ENCODE assay signal across 23 mouse cellular contexts in the genomic region with DNA sequence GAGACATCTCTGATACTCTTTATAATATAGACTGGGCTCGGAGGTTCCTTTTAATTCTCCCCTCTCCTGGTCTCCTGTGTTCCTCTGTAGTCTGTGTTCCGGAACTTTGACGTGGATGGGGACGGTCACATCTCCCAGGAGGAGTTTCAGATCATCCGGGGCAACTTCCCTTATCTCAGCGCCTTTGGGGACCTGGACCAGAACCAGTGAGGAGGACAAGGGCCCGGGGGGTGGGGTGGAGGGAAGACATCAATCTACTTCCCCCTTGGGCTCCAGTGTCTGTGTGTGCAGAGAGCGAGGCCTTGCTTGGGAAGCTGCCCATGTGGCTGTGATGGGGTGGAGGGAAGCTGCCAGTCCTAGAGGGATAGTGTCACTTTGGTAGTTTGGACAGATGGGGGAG. TPM values are rescaled to one million over a fixed set of nuclear protein-coding genes. Genes with fewer than 3 reads are reported as not detected.
A peak's percentile ranks its signal among the peaks of the same experiment; 100 is the strongest.
DNase-seq lines count a peak whose midpoint lies in the region; ATAC-seq and TF ChIP-seq lines count a peak whose summit lies in the region.
"Had no signal": no experiment of that assay in that cellular context is flagged by ENCODE, and none has a peak within 500 bp of the region (broad histone marks: within the 10 kb centered on the region; RNA-seq: fewer than 3 reads in every experiment).

No protein-coding gene starts in this region.

- peak; percentile 98 for DNase-seq in heart, adult 11 months
- no peak for DNase-seq in heart, adult 2 months
- peak; percentile 37 for DNase-seq in liver, adult 2 months (ENCODE audit: extremely low read depth, low read depth, low spot score)
- DNase-seq in liver, embryonic 11.5 days (ENCODE audit: low spot score): no peak
- DNase-seq in ES-E14 (ENCODE audit: low read depth, low spot score): no peak
- DNase-seq in layer of hippocampus, adult 11-12 months (ENCODE audit: low spot score): no peak
- DNase-seq: adrenal gland, postnatal 36 days; cerebellum, adult 9-10 months; heart, postnatal 36 days; layer of hippocampus, adult 9-11 months had no signal

- H3K4me3 ChIP-seq in heart, adult 2 months: no peak overlapping the region
- no peak overlapping the region for H3K4me3 ChIP-seq in liver, adult 2 months (ENCODE audit: insufficient read depth, low read depth, low read length)
- H3K4me3 ChIP-seq in liver, embryonic 11.5 days (ENCODE audit: low read depth, low read length): no peak overlapping the region
- peak overlapping the region; percentile 45 to 54; a peak in 3 of 4 replicates for H3K4me3 ChIP-seq in ES-E14 (ENCODE audit: insufficient read depth in 1 of 2, low read depth in 1 of 2, low read length in 2 of 2, poor library complexity in 1 of 2, severe bottlenecking in 1 of 2)
- H3K4me3 ChIP-seq: embryonic facial prominence, embryonic 13.5 days; heart, embryonic 13.5 days; left cerebral cortex, adult 2 months; limb, embryonic 10.5 days; midbrain, embryonic 13.5 days; neural tube, embryonic 13.5 days had no signal

- TF ChIP-seq POLR2A in heart, adult 2 months (IDR thresholded peaks at IDR 0.05; ENCODE audit: insufficient read depth, low read depth, low read length): no peak
- TF ChIP-seq POLR2A in liver, adult 2 months (IDR thresholded peaks at IDR 0.05; ENCODE audit: extremely low read depth, insufficient read depth, low read length): no peak

- H3K36me3 ChIP-seq in heart, adult 2 months (ENCODE audit: control insufficient read depth, insufficient read depth, low read length): no peaks in the 10 kb centered on the region
- H3K36me3 ChIP-seq in liver, adult 2 months (ENCODE audit: control insufficient read depth, insufficient read depth, low read length): no peaks in the 10 kb centered on the region
- H3K36me3 ChIP-seq in liver, embryonic 11.5 days (ENCODE audit: control insufficient read depth, insufficient read depth, low read length): no peaks in the 10 kb centered on the region; the same call in 1 of the 2 replicates
- peaks cover 2% of the 10 kb centered on the region; the same call in 1 of the 2 replicates for H3K36me3 ChIP-seq in ES-E14 (ENCODE audit: control insufficient read depth, insufficient read depth, low read length, poor library complexity, severe bottlenecking)
- H3K36me3 ChIP-seq: embryonic facial prominence, embryonic 13.5 days; G1E; heart, embryonic 13.5 days; limb, embryonic 10.5 days; midbrain, embryonic 13.5 days; neural tube, embryonic 13.5 days had no signal

- in situ Hi-C loops in ES-E14 (cut with MboI; ENCODE audit: low sequenced_read_pairs in 2 of 2, unreplicated experiment in 2 of 2): no loop called here

- no peak overlapping the region for H3K9ac ChIP-seq in heart, adult 2 months (ENCODE audit: low read depth, low read length)
- no peak overlapping the region for H3K9ac ChIP-seq in liver, adult 2 months (ENCODE audit: low read depth, low read length)
- no peak overlapping the region for H3K9ac ChIP-seq in liver, embryonic 11.5 days (ENCODE audit: low read depth, low read length)
- H3K9ac ChIP-seq in ES-E14 (ENCODE audit: insufficient read depth, low read depth, low read length, poor library complexity, severe bottlenecking): peak overlapping the region; percentile 42; the same call in 1 of the 2 replicates
- H3K9ac ChIP-seq: heart, embryonic 13.5 days; liver, embryonic 14.5 days; midbrain, embryonic 13.5 days; neural tube, embryonic 13.5 days had no signal

- H3K9me3 ChIP-seq in liver, embryonic 11.5 days (ENCODE audit: control insufficient read depth, low read length): no peaks in the 10 kb centered on the region
- H3K9me3 ChIP-seq in ES-E14 (ENCODE audit: control insufficient read depth, insufficient read depth, low read depth, low read length): no peaks in the 10 kb centered on the region
- H3K9me3 ChIP-seq: embryonic facial prominence, embryonic 13.5 days; G1E; heart, embryonic 13.5 days; limb, embryonic 10.5 days; midbrain, embryonic 13.5 days; neural tube, embryonic 13.5 days had no signal

- no peak overlapping the region for H3K27ac ChIP-seq in heart, adult 2 months
- H3K27ac ChIP-seq in liver, adult 2 months (replicated peaks; ENCODE audit: insufficient read depth, low read depth, low read length): no peak overlapping the region
- H3K27ac ChIP-seq in liver, embryonic 11.5 days (ENCODE audit: low read depth, low read length): no peak overlapping the region
- H3K27ac ChIP-seq in ES-E14 (ENCODE audit: insufficient read depth, low read depth, low read length, poor library complexity, severe bottlenecking): peak overlapping the region; percentile 73; the same call in 1 of the 2 replicates
- H3K27ac ChIP-seq: embryonic facial prominence, embryonic 13.5 days; heart, embryonic 13.5 days; left cerebral cortex, adult 2 months; limb, embryonic 10.5 days; liver, embryonic 14.5 days; midbrain, embryonic 13.5 days; neural tube, embryonic 13.5 days had no signal

- H3K4me2 ChIP-seq in liver, embryonic 11.5 days: no peak overlapping the region
- H3K4me2 ChIP-seq: embryonic facial prominence, embryonic 13.5 days; heart, embryonic 13.5 days; midbrain, embryonic 13.5 days; neural tube, embryonic 13.5 days had no signal

- H3K27me3 ChIP-seq in heart, adult 2 months (ENCODE audit: control insufficient read depth, insufficient read depth, low read length): no peaks in the 10 kb centered on the region
- H3K27me3 ChIP-seq in liver, adult 2 months (ENCODE audit: control insufficient read depth, insufficient read depth, low read length): no peaks in the 10 kb centered on the region
- no peaks in the 10 kb centered on the region; the same call in 1 of the 2 replicates for H3K27me3 ChIP-seq in liver, embryonic 11.5 days (replicated peaks; ENCODE audit: control insufficient read depth, insufficient read depth, low read length)
- H3K27me3 ChIP-seq: midbrain, embryonic 13.5 days; neural tube, embryonic 13.5 days had no signal

- H3K4me1 ChIP-seq in heart, adult 2 months (ENCODE audit: control insufficient read depth, insufficient read depth, low read length): no peaks in the 10 kb centered on the region; the same call in 1 of the 2 replicates
- peaks cover 6% of the 10 kb centered on the region; the same call in 1 of the 2 replicates for H3K4me1 ChIP-seq in liver, adult 2 months (ENCODE audit: control insufficient read depth, insufficient read depth, low read length)
- H3K4me1 ChIP-seq in liver, embryonic 11.5 days (replicated peaks; ENCODE audit: control insufficient read depth, insufficient read depth, low read length): peaks cover 7% of the 10 kb centered on the region
- H3K4me1 ChIP-seq in ES-E14 (ENCODE audit: control insufficient read depth in 2 of 2, insufficient read depth in 2 of 2, low read length in 2 of 2, poor library complexity in 1 of 2): peaks cover 6 to 40% of the 10 kb centered on the region in 2 experiments
- H3K4me1 ChIP-seq: heart, embryonic 13.5 days; neural tube, embryonic 13.5 days had no signal

- WGBS in heart, adult 2 months: 70% methylated on average over 8 of the region's 8 CpGs
- 68% methylated on average over 8 of the region's 8 CpGs for WGBS in liver, adult 2 months
- 71% methylated on average over 8 of the region's 8 CpGs for WGBS in liver, embryonic 11.5 days

- TF ChIP-seq EP300 in heart, adult 2 months (IDR thresholded peaks at IDR 0.05; ENCODE audit: insufficient read depth, low read depth, low read length): no peak

- ATAC-seq in liver, embryonic 11.5 days (replicated peaks; ENCODE audit: low FRiP score): no peak
- ATAC-seq in monocyte, adult 5-6 weeks (replicated peaks; ENCODE audit: insufficient number of reproducible peaks, low FRiP score, low TSS enrichment, poor library complexity, severe bottlenecking): 0 out of 2 replicates have a peak, but pooled peaks have one; percentile 20
- ATAC-seq: forebrain, embryonic 16.5 days; hindbrain, embryonic 16.5 days; intestine, postnatal 0 days; lung, postnatal 0 days; midbrain, embryonic 13.5 days had no signal

- H3K79me2 ChIP-seq in heart, adult 2 months (replicated peaks; ENCODE audit: control insufficient read depth, insufficient read depth, low read length): no peaks in the 10 kb centered on the region
- no peaks in the 10 kb centered on the region for H3K79me2 ChIP-seq in liver, adult 2 months (ENCODE audit: control insufficient read depth, insufficient read depth, low read length)

- intact Hi-C loops in heart, adult 2 months (cut with DNase I): no loop called here

- TF ChIP-seq CTCF in heart, adult 2 months (IDR thresholded peaks at IDR 0.05): no peak
- TF ChIP-seq CTCF in liver, adult 2 months (IDR thresholded peaks at IDR 0.05; ENCODE audit: low read depth, low read length): no peak

TF ChIP-seq in ES-E14, 5 proteins besides CTCF, POLR2A, EP300 and RAD21 (continues in another document):
- TF ChIP-seq ZNF384 (IDR thresholded peaks at IDR 0.05; ENCODE audit: low read depth, low read length): no peak

RNA-seq across cellular contexts. Expression of a gene that starts 9.6 kb away (rescaled TPM):
- total RNA-seq in heart, adult 2 months (2021): 10 to 100 TPM; 43.3 to 48.0 TPM
- polyA plus RNA-seq in heart, adult 2 months (2012; rRNA removed): 90.1 and 97.2 TPM in 2 replicates
- 19.9 and 23.4 TPM in 2 replicates for total RNA-seq in liver, adult 2 months (2014; rRNA removed)
- polyA plus RNA-seq in liver, adult 2 months (2012; rRNA removed): 36.5 and 39.5 TPM in 2 replicates
- 97.6 and 105 TPM in 2 replicates for polyA plus RNA-seq in liver, embryonic 11.5 days (2014; fragmentation: Nextera tagmentation; extraction: Ambion mirVana)
- total RNA-seq in ES-E14 (2012; rRNA removed): 81.7 and 139 TPM in 2 replicates
- total RNA-seq in monocyte, adult 5-6 weeks (2017): 260 to 384 TPM (median 349 TPM) in 3 replicates

RNA-seq across cellular contexts. Expression of a gene that starts 9.8 kb away (rescaled TPM):
- 1 to 10 TPM; 4.5 to 5.2 TPM for total RNA-seq in heart, adult 2 months (2021)
- 3.4 TPM in 2 replicates for polyA plus RNA-seq in heart, adult 2 months (2012; rRNA removed)
- total RNA-seq in liver, adult 2 months (2014; rRNA removed): 0.28 and 1.1 TPM in 2 replicates
- 1.2 and 2.4 TPM in 2 replicates for polyA plus RNA-seq in liver, adult 2 months (2012; rRNA removed)
- polyA plus RNA-seq in liver, embryonic 11.5 days (2014; fragmentation: Nextera tagmentation; extraction: Ambion mirVana): 1.1 and 1.6 TPM in 2 replicates
- total RNA-seq in ES-E14 (2012; rRNA removed): 9.5 and 17.1 TPM in 2 replicates
- not detected in 3 replicates for total RNA-seq in monocyte, adult 5-6 weeks (2017)

RNA-seq across cellular contexts. Expression of a gene that starts 24.6 kb away (rescaled TPM):
- total RNA-seq in heart, adult 2 months (2021): 1,000 to 10,000 TPM; 1,101 to 1,298 TPM
- polyA plus RNA-seq in heart, adult 2 months (2012; rRNA removed): 1,120 and 1,632 TPM in 2 replicates
- 0.94 and 1.6 TPM in 2 replicates for total RNA-seq in liver, adult 2 months (2014; rRNA removed)
- polyA plus RNA-seq in liver, adult 2 months (2012; rRNA removed): 1.1 and 2.3 TPM in 2 replicates
- polyA plus RNA-seq in liver, embryonic 11.5 days (2014; fragmentation: Nextera tagmentation; extraction: Ambion mirVana): 1.4 and 4.3 TPM in 2 replicates
- 3.7 and 4.6 TPM in 2 replicates for total RNA-seq in ES-E14 (2012; rRNA removed)
- total RNA-seq in monocyte, adult 5-6 weeks (2017): 4.5 to 17.7 TPM (median 7.7 TPM) in 3 replicates

RNA-seq across cellular contexts. Expression of a gene that starts 45.3 kb away (rescaled TPM):
- 100 to 1,000 TPM in 1 of 2 experiments, 10 to 100 TPM in 1; 93.0 to 103 TPM for total RNA-seq in heart, adult 2 months (2021)
- polyA plus RNA-seq in heart, adult 2 months (2012; rRNA removed): 51.7 and 58.5 TPM in 2 replicates
- total RNA-seq in liver, adult 2 months (2014; rRNA removed): 28.5 and 34.8 TPM in 2 replicates
- polyA plus RNA-seq in liver, adult 2 months (2012; rRNA removed): 45.7 and 62.8 TPM in 2 replicates
- polyA plus RNA-seq in liver, embryonic 11.5 days (2014; fragmentation: Nextera tagmentation; extraction: Ambion mirVana): 194 and 203 TPM in 2 replicates
- 150 and 164 TPM in 2 replicates for total RNA-seq in ES-E14 (2012; rRNA removed)
- total RNA-seq in monocyte, adult 5-6 weeks (2017): 222 to 393 TPM (median 317 TPM) in 3 replicates

Comparison
In these comparisons a context has a peak if more than half of its experiments do, and no peak if none do; other contexts are left out.
1. DNase-seq: peak in heart, adult 11 months (single experiment) and liver, adult 2 months (single experiment); none in heart, adult 2 months (0 of 2), liver, embryonic 11.5 days (single experiment), ES-E14 (single experiment) and layer of hippocampus, adult 11-12 months (single experiment).
2. H3K4me3 ChIP-seq: peak in ES-E14 (2 of 2); none in heart, adult 2 months (single experiment), liver, adult 2 months (single experiment) and liver, embryonic 11.5 days (single experiment).
3. RNA of a gene that starts 24.6 kb away (total RNA-seq): 1,101 to 1,298 TPM in heart, adult 2 months; 4.5 to 17.7 TPM in monocyte, adult 5-6 weeks, 3.7 to 4.6 TPM in ES-E14 and 0.94 to 1.6 TPM in liver, adult 2 months; every median in the first group is over 10 times any median in the second.